Mouse (Mus musculus) spleen, adult 2 months (tissue): ENCODE data around the gene Slc24a3. TPM values are rescaled to one million over a fixed set of nuclear protein-coding genes. Genes with fewer than 3 reads are reported as not detected.

Experiments used
- DNase-seq, 2 experiments: peaks; one replicate each; pipeline versions ENCODE4 v3.0.0 to v3.0.0-alpha.2; 2012 to 2021; ENCODE audit warnings: low spot score in 2 of 2, low read depth in 1 of 2
- H3K27ac ChIP-seq: fragments of 200-500 bp; 2 replicates; pipeline ENCODE4 v1.5.1; 2012; ENCODE audit warnings: low read length, inconsistent platforms; ENCODE audit not compliant: insufficient read depth
- H3K27me3 ChIP-seq: fragments of 200-500 bp; 2 replicates; pipeline ENCODE4 v1.6.1; 2012; ENCODE audit warnings: mild to moderate bottlenecking, moderate library complexity, low read length, inconsistent platforms; ENCODE audit not compliant: control insufficient read depth, insufficient read depth
- H3K36me3 ChIP-seq: fragments of 200-500 bp; 2 replicates; pipeline ENCODE4 v1.6.1; 2012; ENCODE audit warnings: mild to moderate bottlenecking, low read length, inconsistent platforms; ENCODE audit not compliant: control insufficient read depth, insufficient read depth
- H3K4me1 ChIP-seq: fragments of 200-500 bp; 2 replicates; pipeline ENCODE4 v1.6.1; 2011; ENCODE audit warnings: inconsistent platforms; ENCODE audit not compliant: control insufficient read depth, insufficient read depth, insufficient read length
- H3K4me3 ChIP-seq: fragments of 200-500 bp; 2 replicates; pipeline ENCODE4 v1.5.1; 2011; ENCODE audit warnings: mild to moderate bottlenecking, inconsistent platforms; ENCODE audit not compliant: insufficient read depth, insufficient read length; ENCODE audit errors: extremely low read depth
- CTCF ChIP-seq: fragments of 200-500 bp; IDR thresholded peaks from 2 replicates; pipeline ENCODE4 v1.5.1; 2011; ENCODE audit warnings: mild to moderate bottlenecking, inconsistent platforms; ENCODE audit not compliant: insufficient read depth, insufficient read length, insufficient replicate concordance; ENCODE audit errors: extremely low read depth
- POLR2A ChIP-seq: fragments of 200-500 bp; IDR thresholded peaks from 2 replicates; pipeline ENCODE4 v1.6.1; 2011; ENCODE audit warnings: low read depth, low read length, inconsistent platforms
- WGBS: fragments of 180-500 bp; shearing (Covaris S2); methylation state at CpG from one replicate; pipeline ENCODE4 v1.1.7; 2018; 5-methylcytosine and 5-hydroxymethylcytosine counted together
- polyA plus RNA-seq: library from polyadenylated mRNA; depleted of rRNA; stranded (reverse); fragments of >200 nt; gene quantifications from 2 replicates; pipeline ENCODE4 v1.2.3, GENCODE M21; 2012

Slc24a3 gene
- polyA plus RNA-seq, 1 experiment: 1.9 TPM

GRCm38 (mm10) chr2:145396579-145396978, 229.0 kb downstream of the Slc24a3 start:
- DNase-seq: no peak
- 76% methylated on average over 7 of the region's 7 CpGs for WGBS
- Histone ChIP-seq H3K27me3 (no peaks in the 10 kb centered on the region), H3K36me3 (no peaks in the 10 kb centered on the region), H3K4me1 (no peaks in the 10 kb centered on the region), H3K27ac (no peak overlapping the region), H3K4me3 (no peak overlapping the region)
- TF ChIP-seq CTCF (no peak), POLR2A (no peak)

GRCm38 (mm10) chr2:145397456-145398206, 230.1 kb downstream of the Slc24a3 start:
- no peak for DNase-seq
- H3K36me3 ChIP-seq: no peaks in the 10 kb centered on the region
- H3K4me1 ChIP-seq: no peaks in the 10 kb centered on the region
- H3K27me3 ChIP-seq: no peaks in the 10 kb centered on the region
- no peak overlapping the region for H3K27ac ChIP-seq
- TF ChIP-seq POLR2A (no peak), CTCF (no peak)
- 85% methylated on average over 10 of the region's 10 CpGs for WGBS
- H3K4me3 ChIP-seq: no peak overlapping the region

- TF ChIP-seq POLR2A (no peak), CTCF (no peak)
- no peak overlapping the region for H3K27ac ChIP-seq
- H3K36me3 ChIP-seq: no peaks in the 10 kb centered on the region
- no peak overlapping the region for H3K4me3 ChIP-seq
- WGBS: 75% methylated on average over 6 of the region's 6 CpGs
- DNase-seq: no peak
- H3K27me3 ChIP-seq: no peaks in the 10 kb centered on the region
- H3K4me1 ChIP-seq: no peaks in the 10 kb centered on the region
Observed at GRCm38 (mm10) chr2:145401240-145401805, 233.8 kb downstream of the Slc24a3 start.

DNA sequence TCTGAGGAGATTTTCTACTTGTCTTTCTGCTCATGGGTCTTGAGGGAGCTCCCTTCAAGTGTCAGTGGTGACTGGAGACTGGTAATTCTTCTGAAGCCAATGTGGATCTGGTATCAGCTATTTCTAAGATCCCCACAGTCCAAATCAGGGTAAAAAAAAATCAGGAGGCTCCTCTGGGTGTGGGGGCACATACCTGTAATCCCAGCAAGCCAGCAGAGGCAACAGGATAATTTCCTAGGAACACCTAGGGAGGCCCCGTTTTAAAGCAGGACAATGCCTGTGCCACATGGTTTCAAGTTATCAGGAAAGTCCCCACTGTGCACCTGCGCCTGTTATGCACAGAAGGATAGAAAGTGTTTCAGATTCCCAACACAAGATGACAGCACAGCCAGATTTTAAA, 234.4 kb downstream of the Slc24a3 start:
- H3K4me1 ChIP-seq: no peaks in the 10 kb centered on the region
- 88% methylated on average over 2 of the region's 2 CpGs for WGBS
- H3K27me3 ChIP-seq: no peaks in the 10 kb centered on the region
- H3K36me3 ChIP-seq: no peaks in the 10 kb centered on the region
- DNase-seq: no peak
- TF ChIP-seq POLR2A: no peak
- no peak for TF ChIP-seq CTCF
- H3K4me3 ChIP-seq: no peak overlapping the region
- H3K27ac ChIP-seq: no peak overlapping the region

GRCm38 (mm10) chr2:145404818-145405531, 237.4 kb downstream of the Slc24a3 start:
- Histone ChIP-seq H3K4me1 (no peaks in the 10 kb centered on the region), H3K4me3 (no peak overlapping the region), H3K27me3 (no peaks in the 10 kb centered on the region), H3K27ac (no peak overlapping the region), H3K36me3 (no peaks in the 10 kb centered on the region)
- DNase-seq: no peak
- WGBS: 92% methylated on average over 11 of the region's 11 CpGs
- TF ChIP-seq POLR2A (no peak), CTCF (no peak)

DNA sequence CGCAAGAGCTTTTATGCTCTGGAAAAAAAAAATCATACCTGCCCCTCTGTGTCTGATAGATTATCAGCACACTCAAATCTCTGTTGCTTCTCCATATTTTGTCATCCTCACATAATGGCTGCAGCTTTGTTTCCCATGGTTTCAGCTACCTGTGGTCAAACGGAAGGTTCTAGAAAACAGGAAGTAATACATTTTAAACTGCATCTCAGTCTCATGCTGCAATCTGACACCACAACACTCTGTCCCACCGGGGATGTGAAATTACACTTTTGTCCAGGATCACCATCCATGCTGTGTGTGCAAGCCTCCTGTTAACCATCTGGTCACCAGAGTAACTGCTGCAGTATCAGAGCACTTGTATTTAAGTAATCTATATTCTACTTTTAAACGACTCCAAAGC, 238.2 kb downstream of the Slc24a3 start:
- Histone ChIP-seq H3K4me3 (no peak overlapping the region), H3K36me3 (no peaks in the 10 kb centered on the region), H3K4me1 (no peaks in the 10 kb centered on the region), H3K27ac (no peak overlapping the region), H3K27me3 (no peaks in the 10 kb centered on the region)
- 45% methylated on average over 4 of the region's 4 CpGs for WGBS
- TF ChIP-seq POLR2A: no peak
- no peak for DNase-seq

- DNase-seq: no peak
- 91% methylated on average over 2 of the region's 2 CpGs for WGBS
Observed at GRCm38 (mm10) chr2:145417738-145418137, 250.2 kb downstream of the Slc24a3 start.

More at GRCm38 (mm10) chr2:145417738-145418137, 250.2 kb downstream of the Slc24a3 start:
- H3K27ac ChIP-seq: no peak overlapping the region
- no peaks in the 10 kb centered on the region for H3K36me3 ChIP-seq
- no peak overlapping the region for H3K4me3 ChIP-seq
- TF ChIP-seq CTCF (no peak), POLR2A (no peak)
- H3K27me3 ChIP-seq: no peaks in the 10 kb centered on the region
- no peaks in the 10 kb centered on the region for H3K4me1 ChIP-seq
